Mouse (Mus musculus): ENCODE measurements around the gene Radil.

The Radil gene

DNA sequence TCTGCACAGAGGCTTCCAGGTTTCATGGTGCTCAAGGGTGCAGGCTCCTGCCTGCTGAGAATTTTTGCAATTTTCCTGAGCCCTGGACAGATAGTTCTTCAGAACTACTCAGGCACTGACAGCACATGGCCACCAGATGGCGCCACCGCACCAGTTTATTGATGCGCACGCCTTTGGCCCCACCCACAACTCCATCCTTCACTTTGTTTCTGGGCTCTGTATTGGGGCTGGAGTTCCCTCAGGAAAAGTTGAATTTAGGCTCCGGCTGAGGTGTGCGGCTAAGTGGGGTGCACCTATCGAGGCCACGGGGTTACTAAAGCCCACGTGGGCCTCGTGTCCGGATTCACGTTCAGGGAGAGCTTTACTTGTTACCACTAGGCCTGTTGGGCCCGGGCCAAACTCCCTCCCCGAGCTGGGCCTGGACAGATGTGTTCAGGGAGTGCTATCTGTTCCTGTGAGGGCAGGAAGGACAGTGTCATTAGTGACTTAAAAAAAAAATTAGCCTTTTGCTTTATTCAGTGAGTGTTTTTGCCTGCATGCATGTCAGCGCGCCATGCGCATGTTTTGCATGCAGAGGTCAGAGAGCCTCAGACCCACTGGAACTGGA is 72.0 kb downstream of the Radil start:
- peak; percentile 85 for DNase-seq

DNA sequence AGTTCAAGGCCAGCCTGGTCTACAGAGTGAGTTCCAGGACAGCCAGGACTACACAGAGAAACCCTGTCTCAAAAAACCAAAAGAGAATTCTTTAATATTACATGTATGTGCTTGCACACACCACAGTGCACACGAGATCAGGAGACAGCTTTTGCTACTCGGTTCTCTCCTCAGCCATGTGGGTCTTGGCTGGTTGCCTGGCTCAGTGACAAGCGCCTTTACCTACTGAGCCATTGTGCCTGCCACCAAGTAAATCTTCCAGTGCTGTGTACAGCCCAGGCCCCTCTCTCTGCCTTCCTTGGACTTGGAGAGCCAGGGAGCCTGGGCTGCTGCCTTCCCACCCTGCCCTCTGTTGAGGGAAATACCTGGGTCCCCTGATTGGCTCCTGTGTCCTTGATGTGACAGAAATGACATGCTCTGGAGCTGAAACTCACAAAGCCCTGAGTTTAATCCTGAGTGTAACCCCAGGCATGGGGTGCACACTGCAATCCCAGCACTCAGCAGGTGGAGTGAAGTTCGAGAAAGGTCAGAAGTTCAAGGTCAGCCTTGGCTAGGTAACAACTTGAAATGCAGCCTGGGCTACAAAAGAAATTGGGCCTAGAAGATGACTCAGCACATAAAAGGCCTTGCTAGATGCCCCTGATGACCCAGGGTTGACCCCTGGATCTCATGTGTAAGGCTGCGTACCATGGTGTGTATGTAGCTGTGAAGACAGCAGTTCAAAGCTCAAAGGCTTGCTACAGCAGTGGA is 72.9 kb downstream of the Radil start:
- no peak for DNase-seq

GRCm38 (mm10) chr5:142477346-142477745 is 73.6 kb downstream of the Radil start:
- peak; percentile 55 for DNase-seq

DNA sequence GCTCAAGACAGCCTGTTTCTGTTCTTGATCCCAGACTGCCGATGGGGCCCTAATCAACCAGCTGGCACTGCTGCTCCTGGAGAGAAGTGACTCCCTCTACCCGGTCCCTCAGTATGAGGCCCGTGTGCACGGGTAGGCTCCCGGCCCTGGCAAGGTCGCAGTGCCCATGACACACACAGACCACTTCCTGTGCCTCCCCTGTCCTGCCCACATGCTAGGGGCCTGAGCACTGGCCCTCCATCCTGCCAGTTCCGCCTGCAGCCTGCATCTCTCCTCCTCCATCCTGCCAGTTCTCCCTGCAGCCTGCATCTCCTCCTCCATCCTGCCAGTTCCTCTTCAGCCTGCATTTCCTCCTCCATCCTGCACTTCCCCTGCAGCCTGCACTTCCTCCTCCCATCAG is 75.2 kb downstream of the Radil start:
- DNase-seq = no peak

DNA sequence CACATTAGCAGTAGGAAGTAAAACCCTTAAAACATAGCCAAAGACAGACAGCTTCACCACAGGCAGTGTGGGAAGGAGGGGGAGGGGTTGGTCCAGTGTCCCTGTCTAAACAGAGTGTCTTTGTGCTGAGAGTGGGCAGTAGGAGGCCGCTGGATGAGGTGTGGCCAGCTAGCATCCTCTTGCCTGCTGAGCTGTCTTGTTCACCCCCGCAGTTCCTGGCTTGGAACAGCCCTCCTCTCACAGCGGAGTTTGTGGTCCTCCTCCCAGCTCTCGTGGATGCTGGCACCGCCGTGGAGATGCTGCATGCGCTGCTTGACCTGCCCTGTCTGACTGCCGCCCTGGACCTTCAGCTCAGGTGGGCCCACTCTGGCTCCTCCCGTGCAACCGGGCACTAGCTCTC is 77.2 kb downstream of the Radil start:
- no peak for DNase-seq

DNA sequence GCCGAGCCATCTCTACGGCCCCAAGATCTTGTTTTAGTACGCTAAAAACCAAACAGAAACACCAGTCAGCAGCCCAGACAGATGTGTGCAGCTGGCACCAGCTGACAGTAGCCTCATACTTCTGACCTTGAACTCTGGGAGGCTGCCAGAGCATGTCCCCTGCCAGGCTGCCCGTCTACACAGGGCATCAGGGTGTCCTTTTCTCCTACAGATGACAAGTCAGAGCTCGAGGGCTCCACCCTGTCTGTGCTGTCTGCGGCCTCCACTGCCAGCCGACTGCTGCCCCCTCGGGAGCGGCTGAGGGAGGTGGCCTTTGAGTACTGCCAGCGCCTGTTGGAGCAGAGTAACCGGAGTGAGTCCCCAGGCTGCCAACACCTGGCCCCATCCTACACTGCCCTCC is 81.1 kb downstream of the Radil start:
- no peak for DNase-seq

- DNase-seq = no peak
Measured at GRCm38 (mm10) chr5:142468375-142468774, 82.5 kb downstream of the Radil start.

DNA sequence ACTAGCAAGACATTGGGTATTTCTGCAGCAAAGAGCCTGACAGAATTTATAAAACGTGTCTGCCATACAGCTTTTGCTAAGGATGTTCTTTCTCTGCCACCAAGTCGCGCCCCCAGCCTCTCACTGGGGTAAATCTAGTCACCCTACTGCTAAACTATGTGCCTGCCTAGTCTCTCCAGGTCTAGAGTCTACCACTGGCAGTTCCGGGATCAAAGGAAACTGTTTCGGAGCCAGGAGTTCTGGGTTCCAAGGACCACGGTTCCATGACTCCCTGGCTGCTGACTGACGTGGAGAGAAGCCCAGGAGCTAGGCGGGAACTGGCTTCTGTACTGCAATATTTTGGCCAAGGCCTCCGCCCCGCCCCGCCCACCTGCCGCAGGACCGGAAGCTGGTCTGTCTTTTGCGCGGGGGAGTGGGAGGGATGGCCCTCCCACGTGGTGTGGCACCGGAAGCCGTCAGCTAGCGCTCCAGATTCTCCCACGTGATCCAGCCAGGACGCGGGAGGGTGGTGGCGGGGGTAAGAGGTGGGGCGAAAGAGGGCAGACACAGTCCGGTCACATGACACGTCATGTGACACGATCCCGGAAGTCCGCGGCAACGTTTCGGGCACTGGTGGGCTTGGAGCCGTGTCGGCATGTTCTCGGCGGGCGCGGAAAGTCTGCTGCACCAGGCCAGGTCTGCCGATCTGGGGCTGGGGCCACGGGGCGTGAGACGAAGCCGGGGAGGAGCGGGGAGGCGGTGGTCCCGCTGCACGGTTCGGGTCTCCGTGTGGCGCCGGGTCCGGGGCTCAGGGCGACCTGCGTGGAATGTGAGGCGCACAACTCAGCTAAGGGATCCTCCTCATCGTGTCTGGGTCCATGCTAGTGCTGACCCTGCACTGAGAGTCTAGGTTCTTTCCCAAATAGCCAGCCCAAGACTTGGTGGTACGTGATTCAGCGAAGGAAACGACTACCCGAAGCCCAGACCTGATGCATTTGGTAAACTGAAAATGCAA is 87.1 kb downstream of the Radil start, which contains the start of gene Ap5z1:
Gene Ap5z1 (plus strand): TSS at position 484 of the 994 bp plus-strand sequence.
- DNase-seq = peak; percentile 89

- no peak for DNase-seq
Measured at GRCm38 (mm10) chr5:142463011-142463410, 87.9 kb downstream of the Radil start.

DNA sequence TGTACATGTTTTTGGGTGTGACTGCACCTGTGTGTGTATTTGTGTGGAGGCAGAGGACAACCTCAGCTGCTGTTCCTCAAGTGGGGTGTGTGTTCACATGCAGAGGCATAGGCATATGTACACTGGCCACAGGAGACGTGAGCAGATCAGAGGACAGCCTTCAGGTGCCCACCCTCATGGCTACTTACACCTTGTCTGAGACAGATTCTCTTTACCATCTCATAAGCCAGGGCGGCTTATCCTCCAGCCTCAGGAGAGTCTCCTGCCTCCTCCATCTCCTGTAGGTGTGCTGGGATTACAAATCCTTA is 88.3 kb downstream of the Radil start:
- no peak for DNase-seq

DNA sequence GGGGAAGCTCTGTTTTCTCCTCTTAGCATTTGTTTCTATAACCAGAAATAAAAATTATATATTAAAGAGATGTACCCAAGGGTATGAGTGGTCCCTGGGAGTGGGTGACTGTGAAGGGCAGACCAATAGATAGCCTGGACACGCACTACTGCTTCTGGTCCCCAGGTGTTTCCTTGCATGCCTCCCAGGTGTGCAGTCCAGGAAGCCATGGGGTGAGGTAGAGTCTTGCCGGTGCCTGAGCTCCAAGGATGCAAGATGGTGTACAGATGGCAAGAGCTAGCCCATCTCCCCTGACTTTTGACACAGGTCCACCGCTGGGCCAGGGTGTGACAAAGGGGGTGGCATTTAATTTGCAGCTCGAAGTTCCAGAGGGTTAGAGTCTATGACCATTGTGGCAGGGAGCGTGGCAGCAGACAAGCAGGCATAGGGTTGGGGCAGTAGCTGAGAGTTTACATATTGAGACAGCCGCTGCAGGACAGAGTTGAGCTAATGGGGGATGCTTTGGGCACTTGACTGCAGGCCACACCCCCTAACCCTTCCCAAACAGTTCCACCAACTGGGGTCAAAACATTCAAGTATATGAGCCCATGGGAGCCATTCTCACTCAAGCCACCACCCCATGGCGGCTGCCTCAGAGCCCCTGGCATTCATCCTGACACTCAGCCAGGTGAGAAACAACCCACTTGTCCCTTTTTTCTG is 88.8 kb downstream of the Radil start:
- DNase-seq = no peak

- no peak for DNase-seq
Measured at GRCm38 (mm10) chr5:142459834-142460233, 91.1 kb downstream of the Radil start.

DNA sequence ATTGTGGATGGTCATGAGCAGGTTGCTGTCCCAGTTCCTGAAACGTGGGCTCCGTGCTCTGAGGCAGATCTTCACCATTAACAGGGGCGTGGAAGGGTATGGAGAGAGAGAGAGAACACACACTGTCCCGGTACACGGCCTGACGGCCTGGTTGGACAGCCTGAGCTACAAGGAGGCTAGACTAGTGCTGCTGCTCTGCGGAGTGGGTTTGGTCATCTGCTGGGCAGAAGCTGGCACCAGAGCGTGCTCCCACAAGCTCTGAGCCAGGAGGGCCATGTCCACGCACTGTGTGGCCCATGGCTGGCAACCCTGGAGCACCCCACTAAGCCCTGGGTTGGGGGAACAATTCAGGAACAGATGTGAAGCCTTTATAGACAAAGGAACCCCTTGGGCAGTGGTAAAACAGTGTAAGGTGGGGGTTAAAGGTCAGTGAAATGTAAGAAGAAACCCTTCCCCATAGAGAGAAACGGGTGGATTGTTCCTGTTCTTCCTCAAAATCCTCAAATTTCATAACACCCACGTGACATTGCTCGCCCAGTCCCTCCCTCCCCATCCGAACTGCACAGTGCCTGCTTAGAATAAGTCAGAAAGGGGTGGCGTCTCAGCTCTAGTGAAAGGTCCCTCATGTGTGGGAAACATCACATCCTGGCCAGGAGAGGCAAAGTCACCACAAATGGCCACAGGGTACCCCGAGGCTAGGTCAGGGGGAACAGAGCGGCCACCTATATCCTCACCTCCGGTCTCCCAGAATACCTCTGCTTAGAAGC is 91.9 kb downstream of the Radil start:
- DNase-seq = no peak

DNA sequence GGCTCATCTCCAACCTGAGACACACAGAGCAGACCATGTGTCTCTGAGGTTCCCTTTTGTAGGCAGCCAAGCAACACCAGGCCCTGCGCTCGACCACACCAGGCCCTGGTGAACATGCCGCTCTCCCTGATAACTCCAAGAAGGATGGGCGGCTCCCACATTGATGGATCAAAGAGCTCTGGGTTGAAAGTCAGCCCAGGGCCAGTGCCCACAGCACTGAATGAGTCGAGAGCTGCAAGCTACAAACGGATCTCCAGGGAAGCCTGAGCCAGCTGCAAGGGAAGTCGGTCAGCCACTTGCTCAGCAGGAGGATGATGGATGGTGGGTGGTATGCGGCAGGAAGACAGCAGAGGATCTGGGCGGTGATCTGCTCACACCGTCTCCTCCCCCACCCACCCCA is 93.6 kb downstream of the Radil start:
- DNase-seq = no peak

DNA sequence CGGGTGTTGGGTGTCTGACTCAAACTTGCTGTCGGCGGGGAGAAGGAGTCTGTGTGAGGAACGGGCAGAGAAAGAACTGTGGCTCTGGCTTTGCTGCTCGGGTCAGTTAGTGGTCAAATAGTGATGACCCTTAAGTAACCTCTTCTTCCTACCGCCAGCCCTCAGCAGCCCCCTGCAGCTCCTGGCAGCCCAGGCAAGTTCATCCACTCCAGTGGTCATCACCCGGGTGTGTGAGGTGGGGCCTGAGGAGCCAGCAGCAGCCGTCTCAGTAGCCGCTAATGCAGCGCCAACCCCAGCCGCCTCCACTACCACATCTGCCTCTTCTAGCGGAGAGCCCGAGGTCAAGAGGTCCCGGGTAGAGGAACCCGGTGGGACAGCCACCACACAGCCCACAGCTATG is 94.6 kb downstream of the Radil start:
- DNase-seq = no peak

DNA sequence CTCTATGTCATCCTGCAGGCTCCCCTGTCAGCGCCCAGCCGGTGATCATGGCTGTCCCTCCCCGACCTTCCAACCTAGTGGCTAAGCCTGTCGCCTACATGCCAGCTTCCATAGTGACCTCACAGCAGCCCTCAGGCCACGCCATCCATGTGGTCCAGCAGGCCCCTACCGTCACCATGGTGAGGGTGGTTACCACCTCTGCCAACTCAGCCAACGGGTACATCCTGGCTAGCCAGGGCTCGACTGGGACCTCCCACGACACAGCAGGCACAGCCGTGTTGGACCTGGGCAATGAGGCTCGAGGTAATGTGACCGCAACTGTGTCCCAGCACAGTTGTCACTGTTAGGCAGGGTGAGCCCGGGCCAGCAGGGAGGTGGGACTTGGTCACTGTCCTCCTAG is 97.2 kb downstream of the Radil start:
- no peak for DNase-seq

DNA sequence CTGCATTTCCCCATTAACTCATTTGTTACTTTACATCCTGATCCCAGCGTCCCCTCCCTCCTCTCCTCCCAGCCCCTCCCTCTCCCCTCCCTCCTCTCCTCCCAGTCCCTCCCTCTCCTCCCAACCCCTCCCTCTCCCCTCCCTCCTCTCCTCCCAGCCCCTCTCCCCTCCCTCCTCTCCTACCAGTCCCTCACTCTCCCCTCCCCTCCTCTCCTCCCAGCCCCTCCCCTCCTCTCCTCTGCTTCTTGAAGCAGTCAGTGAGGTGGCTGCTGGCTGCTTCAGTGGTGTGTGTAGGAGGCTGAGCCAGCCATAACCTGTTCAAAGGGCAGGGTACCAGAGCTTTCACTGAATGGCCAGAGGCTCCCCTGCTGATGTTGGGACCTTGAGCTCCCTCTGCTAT is 99.1 kb downstream of the Radil start:
- DNase-seq = no peak

DNA sequence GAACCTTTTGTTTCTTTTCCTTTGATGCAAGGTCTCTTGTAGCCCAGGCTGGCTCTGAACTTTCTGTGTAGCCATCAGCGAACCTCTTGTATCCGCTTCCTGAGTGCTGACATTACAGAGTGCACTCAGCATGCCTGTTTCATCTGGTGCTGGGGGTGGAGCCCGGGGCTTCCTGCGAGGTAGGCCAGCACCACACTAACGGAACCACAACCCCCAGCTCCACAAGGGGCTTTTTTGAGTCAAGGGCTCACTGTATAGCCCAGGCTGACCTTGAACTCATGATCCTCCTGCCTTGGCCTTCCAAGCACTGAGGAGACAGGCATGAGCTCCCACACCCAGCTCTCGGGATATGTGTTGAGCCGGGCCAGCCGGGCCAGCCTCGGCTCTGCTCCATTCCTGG is 100.1 kb downstream of the Radil start:
- no peak for DNase-seq

DNA sequence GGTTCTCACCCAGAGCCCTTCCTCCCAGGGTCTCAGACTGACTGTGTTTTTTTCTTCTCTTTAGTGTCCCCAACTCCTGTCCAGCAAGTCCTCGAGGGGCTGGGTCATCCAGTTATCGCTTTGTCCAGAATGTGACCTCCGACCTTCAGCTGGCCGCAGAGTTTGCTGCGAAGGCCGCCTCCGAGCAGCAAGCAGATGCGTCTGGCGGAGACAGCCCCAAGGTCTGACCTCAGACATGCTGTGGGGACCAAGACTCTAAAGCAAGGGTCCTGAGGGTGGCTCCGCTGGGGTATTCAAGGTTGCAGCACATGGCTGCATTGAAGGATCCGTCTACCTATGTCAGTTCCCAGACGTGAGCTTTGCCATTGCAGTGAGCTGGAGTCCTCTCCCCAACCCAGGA is 102.3 kb downstream of the Radil start:
- DNase-seq = no peak

- peak; percentile 88 for DNase-seq
Measured at GRCm38 (mm10) chr5:142448076-142448475, 102.8 kb downstream of the Radil start.

GRCm38 (mm10) chr5:142445709-142446108 is 105.2 kb downstream of the Radil start:
- no peak for DNase-seq

Data from cerebellum, adult 8-10 months (tissue).